Mouse (Mus musculus) hindbrain, embryonic 13.5 days (tissue): ENCODE data around the gene Mc3r. TPM values are rescaled to one million over a fixed set of nuclear protein-coding genes. Genes with fewer than 3 reads are reported as not detected.

Experiments used
- ATAC-seq: fragments of 200-750 bp; cut with Nextera tagmentation; 2 replicates; pipeline ENCODE4 v1.8.0; 2017; ENCODE audit warnings: moderate TSS enrichment; ENCODE audit not compliant: low FRiP score
- H3K27ac ChIP-seq: fragments of 300-500 bp; sonication (generic); 2 replicates; pipeline ENCODE4 v1.5.1; 2015; ENCODE audit warnings: inconsistent platforms, mild to moderate bottlenecking, moderate library complexity
- H3K27me3 ChIP-seq: fragments of 300-500 bp; sonication (generic); 2 replicates; pipeline ENCODE4 v1.6.1; 2015; ENCODE audit warnings: mild to moderate bottlenecking, inconsistent platforms
- H3K36me3 ChIP-seq: fragments of 300-500 bp; sonication (generic); 2 replicates; pipeline ENCODE4 v1.6.1; 2015; ENCODE audit warnings: mild to moderate bottlenecking, inconsistent platforms
- H3K4me1 ChIP-seq: fragments of 300-500 bp; sonication (generic); replicated peaks from 2 replicates; pipeline ENCODE4 v1.6.1; 2015; ENCODE audit warnings: inconsistent platforms
- H3K4me2 ChIP-seq: fragments of 300-500 bp; sonication (generic); 2 replicates; pipeline ENCODE4 v1.6.1; 2015; ENCODE audit warnings: inconsistent platforms, mild to moderate bottlenecking, moderate library complexity
- H3K4me3 ChIP-seq: fragments of 300-500 bp; sonication (generic); 2 replicates; pipeline ENCODE4 v1.5.1; 2015; ENCODE audit warnings: mild to moderate bottlenecking, inconsistent platforms
- H3K9ac ChIP-seq: fragments of 300-500 bp; sonication (generic); 2 replicates; pipeline ENCODE4 v1.6.1; 2015; ENCODE audit warnings: mild to moderate bottlenecking, inconsistent platforms
- H3K9me3 ChIP-seq: fragments of 300-500 bp; sonication (generic); 2 replicates; pipeline ENCODE4 v1.6.1; 2016; ENCODE audit warnings: inconsistent platforms
- WGBS: fragments of 180-500 bp; shearing (Covaris S2); methylation state at CpG from one replicate; pipeline ENCODE4 v1.1.7; 2015; 5-methylcytosine and 5-hydroxymethylcytosine counted together
- polyA plus RNA-seq: library from polyadenylated mRNA; unstranded; fragments of >200 nt; fragmentation: Nextera tagmentation; extraction: Ambion mirVana; gene quantifications from 2 replicates; pipeline ENCODE4 v1.2.1, GENCODE M21; 2015

Gene Mc3r
- polyA plus RNA-seq: 0.06 TPM in 2 replicates

DNA sequence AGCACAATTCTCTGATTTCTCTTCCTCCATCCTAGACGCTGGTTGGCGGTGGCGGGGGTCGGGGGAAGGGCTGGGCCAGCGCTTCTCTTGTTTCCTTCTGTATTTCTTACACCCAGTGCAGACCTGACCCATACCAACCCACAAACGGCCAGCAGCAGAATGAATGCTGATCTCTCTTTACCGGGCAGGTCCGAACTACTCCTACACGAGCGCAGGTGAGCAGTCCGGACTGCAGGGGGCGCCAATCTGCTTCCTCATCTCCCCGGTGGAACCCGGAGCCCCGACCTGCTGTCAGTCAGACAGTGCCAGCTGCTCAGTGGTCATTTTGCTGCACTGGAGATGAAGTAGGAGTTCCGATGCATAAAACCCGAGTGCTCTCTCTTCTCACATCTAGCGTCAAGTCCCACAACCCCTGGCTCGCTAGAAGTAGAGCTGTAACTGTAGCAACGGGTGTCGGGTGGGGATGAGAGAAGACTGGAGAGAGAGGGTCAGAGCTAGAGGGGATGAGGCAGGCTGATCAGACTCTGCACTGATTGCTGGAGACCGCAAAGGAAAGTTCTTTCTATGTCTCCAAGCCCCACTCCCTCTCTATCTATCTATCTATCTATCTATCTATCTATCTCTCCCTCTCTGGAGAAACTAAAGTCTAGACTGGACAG, at the start of gene Mc3r:
Gene Mc3r, plus strand, starts transcription at position 387 of the 659 bp plus-strand sequence.
- Histone ChIP-seq H3K4me3 (no peak within 1 kb of the TSS), H3K4me2 (peak within 1 kb of the TSS; percentile 32), H3K4me1 (peaks cover 6% of the 10 kb centered on the region; the same call in 1 of the 2 replicates), H3K27ac (no peak within 1 kb of the TSS), H3K27me3 (peaks cover 27% of the 10 kb centered on the region), H3K36me3 (no peaks in the 10 kb centered on the region), H3K9me3 (no peaks in the 10 kb centered on the region), H3K9ac (no peak within 1 kb of the TSS)
- ATAC-seq: peak; percentile 39; the same call in 1 of the 2 replicates
- 12% methylated on average over 22 of the region's 22 CpGs for WGBS

DNA sequence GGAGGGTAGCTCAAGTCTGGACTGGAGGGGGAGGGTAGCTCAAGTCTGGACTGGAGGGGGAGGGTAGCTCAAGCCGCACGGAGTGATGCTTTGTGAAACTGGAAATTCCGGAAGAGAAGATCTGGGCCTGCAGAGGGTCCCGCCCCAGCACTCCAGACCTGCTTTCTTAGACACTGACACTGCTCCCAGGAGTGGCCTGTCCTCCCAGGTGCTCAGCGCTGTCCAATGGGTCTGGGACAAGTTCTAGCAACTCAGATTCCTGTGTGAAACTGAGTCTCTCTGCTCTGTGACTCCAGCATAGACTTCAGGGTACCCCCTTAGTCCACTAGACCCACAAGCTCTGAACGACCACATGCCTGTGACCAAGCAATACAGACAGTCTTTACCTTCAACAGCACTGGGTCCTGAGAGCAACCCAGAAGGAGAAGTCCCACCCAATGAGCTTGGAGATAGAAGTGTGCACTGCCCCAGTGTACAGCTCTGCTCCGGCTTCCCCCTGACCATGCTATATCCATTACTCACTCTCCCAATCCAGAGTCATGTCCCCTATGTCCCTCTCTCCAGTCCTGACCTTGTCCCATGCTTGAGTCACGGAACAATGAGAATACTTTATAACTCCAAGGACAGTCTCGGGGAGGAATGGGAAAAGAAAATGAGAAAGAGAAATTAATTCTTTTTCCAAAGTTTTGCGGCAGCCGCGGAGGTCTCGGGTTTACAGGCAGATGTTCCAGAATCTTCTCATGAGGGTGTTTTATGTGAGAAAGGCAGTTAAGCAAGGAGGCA, 46.1 kb upstream of the Mc3r start:
- Histone ChIP-seq H3K9ac (no peak overlapping the region), H3K4me1 (0 out of 2 replicates have a peak, but pooled peaks cover 2% of the 10 kb centered on the region), H3K4me3 (no peak overlapping the region), H3K36me3 (no peaks in the 10 kb centered on the region), H3K4me2 (no peak overlapping the region), H3K27ac (no peak overlapping the region), H3K9me3 (no peaks in the 10 kb centered on the region), H3K27me3 (peaks cover 4% of the 10 kb centered on the region; the same call in 1 of the 2 replicates)
- ATAC-seq: no peak
- WGBS: 82% methylated on average over 13 of the region's 13 CpGs

DNA sequence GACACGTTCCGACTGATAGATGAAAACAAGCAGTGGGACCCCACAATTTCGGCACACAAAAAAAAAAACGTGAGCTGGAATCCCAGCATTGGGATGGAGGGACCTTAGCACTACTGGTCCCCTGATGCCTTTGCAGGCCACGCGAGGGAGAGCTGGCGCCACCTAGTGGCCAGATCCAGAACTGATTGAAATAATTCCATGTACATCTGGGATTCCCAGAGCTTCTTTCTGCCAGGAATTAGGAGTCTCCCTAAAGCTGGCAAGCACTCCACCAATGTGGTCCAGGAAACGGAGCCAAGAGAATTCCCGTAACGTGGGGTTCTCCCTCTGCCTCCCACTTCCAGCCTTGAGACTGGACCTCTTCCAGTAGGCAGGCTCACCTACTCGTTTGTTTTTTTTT, 41.3 kb upstream of the Mc3r start:
- Histone ChIP-seq H3K9me3 (no peaks in the 10 kb centered on the region), H3K27ac (no peak overlapping the region), H3K9ac (no peak overlapping the region), H3K36me3 (no peaks in the 10 kb centered on the region), H3K4me1 (0 out of 2 replicates have a peak, but pooled peaks cover 2% of the 10 kb centered on the region), H3K4me2 (no peak overlapping the region), H3K27me3 (peaks cover 4% of the 10 kb centered on the region; the same call in 1 of the 2 replicates), H3K4me3 (no peak overlapping the region)
- no peak for ATAC-seq
- WGBS: 14% methylated on average over 11 of the region's 11 CpGs

GRCm38 (mm10) chr2:172213480-172213879, 34.8 kb upstream of the Mc3r start:
- Histone ChIP-seq H3K27ac (no peak overlapping the region), H3K9me3 (no peaks in the 10 kb centered on the region), H3K4me1 (no peaks in the 10 kb centered on the region), H3K9ac (no peak overlapping the region), H3K4me2 (no peak overlapping the region), H3K4me3 (no peak overlapping the region), H3K36me3 (no peaks in the 10 kb centered on the region), H3K27me3 (no peaks in the 10 kb centered on the region)
- ATAC-seq: no peak
- 77% methylated on average over 8 of the region's 8 CpGs for WGBS

DNA sequence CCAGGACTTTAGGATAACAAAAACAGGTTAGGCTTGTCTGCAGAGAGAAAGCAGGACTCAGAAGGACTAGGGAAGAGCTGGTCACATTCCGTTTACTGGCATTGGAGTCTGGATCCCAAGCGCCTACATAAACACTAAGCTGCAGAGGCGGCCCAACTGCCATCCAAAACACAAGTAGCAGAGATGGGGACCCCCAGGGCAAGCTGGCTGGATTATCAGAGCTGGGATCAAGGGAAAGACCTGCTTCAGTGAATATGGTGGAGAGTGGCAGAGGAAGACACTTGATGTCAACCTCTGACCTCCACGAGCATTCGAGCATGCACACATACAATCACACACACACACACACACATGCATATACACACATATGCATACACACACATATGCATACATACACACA, 34.0 kb upstream of the Mc3r start:
- Histone ChIP-seq H3K27me3 (no peaks in the 10 kb centered on the region), H3K27ac (no peak overlapping the region), H3K9me3 (no peaks in the 10 kb centered on the region), H3K4me3 (no peak overlapping the region), H3K36me3 (no peaks in the 10 kb centered on the region), H3K4me2 (no peak overlapping the region), H3K9ac (no peak overlapping the region), H3K4me1 (no peaks in the 10 kb centered on the region)
- no peak for ATAC-seq
- 94% methylated on average over 5 of the region's 5 CpGs for WGBS

DNA sequence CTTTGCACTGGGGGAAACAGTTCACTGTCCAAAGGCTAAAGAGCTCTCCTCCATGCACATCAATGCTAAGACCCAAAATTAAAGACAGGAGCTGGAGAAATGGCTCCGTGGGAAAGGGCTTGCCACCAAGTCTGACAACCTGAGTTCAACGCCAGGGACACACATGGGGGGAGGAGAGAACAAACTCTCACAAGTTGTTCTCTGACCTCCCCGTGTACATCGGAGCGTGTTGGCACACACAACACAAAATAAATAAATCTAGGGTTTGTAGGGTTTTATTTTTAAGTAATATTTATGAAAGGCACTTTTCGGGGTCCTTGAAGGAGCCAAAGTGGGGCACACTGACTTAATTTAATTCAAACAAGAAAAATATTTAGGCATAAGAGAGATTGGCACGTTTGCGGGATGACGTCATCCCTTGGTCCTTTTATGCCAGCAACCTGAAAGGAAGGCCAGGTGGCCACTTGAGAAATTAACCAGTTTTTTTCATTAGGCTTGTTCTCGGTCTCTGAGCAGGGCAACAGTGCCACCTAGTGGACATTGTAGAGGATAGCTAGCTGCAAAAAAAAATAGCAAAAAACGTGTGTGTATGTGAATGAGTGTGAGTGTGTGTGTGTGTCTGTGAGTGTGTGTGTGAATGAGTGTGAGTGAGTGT, 32.7 kb upstream of the Mc3r start:
- no peak overlapping the region for H3K9ac ChIP-seq
- no peaks in the 10 kb centered on the region for H3K9me3 ChIP-seq
- no peaks in the 10 kb centered on the region for H3K36me3 ChIP-seq
- WGBS: 45% methylated on average over 11 of the region's 11 CpGs
- H3K27me3 ChIP-seq: no peaks in the 10 kb centered on the region
- no peak overlapping the region for H3K4me3 ChIP-seq
- H3K27ac ChIP-seq: no peak overlapping the region
- H3K4me2 ChIP-seq: no peak overlapping the region
- peak; percentile 59; the same call in 1 of the 2 replicates for ATAC-seq
- no peaks in the 10 kb centered on the region for H3K4me1 ChIP-seq

DNA sequence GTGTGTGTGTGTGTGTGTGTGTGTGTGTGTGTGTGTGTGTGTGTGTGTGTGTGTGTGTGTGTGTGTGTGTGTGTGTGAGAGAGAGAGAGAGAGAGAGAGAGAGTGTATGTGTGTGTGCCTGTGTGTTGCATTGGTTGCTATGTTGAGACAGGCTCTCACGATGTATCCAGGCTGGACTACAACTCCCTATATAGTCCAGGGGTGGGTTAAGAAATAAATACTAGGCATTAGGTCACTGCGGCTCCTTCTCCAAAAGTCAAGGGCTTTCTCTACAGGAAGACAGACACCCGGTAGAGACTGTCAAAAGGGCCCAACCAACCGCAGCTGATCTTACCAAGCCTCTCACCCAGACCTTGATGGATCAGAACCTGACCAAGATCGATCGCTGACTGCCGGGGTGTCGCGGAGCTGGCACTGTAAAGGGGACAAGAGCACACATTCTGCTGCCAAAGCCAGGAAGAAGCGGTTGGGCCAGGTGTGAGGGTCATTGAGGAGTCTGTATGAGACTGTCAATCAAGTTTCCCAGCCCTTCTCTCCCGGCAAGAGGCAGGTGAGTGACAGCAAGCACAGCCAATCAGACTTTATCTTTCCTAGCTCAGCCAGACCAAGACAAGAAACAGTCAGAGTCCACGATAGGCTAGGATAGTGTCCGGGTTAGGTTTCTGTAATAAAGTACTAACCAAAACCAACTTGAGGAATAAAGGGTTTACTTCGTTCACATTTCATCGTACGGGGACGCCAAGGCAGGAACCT, 32.0 kb upstream of the Mc3r start:
- Histone ChIP-seq H3K36me3 (no peaks in the 10 kb centered on the region), H3K9ac (no peak overlapping the region), H3K4me3 (no peak overlapping the region), H3K9me3 (no peaks in the 10 kb centered on the region), H3K27ac (no peak overlapping the region), H3K4me2 (no peak overlapping the region), H3K27me3 (no peaks in the 10 kb centered on the region), H3K4me1 (no peaks in the 10 kb centered on the region)
- no peak for ATAC-seq
- WGBS: 65% methylated on average over 17 of the region's 17 CpGs

DNA sequence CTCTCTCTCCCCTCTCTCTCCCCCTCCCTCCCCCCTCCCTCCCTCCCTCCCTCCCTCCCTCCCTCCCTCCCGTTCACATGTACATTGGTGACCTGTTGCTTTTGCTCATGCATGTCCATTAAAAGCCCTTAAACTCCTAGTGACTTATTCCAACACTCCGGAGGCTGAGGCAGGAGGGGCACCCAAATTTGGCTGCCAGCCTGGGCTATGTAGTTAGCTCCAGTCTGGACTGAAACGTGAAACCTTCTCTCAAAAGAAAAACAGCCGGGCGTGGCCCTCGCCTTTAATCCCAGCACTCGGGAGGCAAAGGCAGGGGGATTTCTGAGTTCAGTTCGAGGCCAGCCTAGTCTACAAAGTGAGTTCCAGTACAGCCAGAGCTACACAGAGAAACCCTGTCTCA, 30.4 kb upstream of the Mc3r start:
- 76% methylated on average over 7 of the region's 8 CpGs for WGBS
- Histone ChIP-seq H3K4me1 (no peaks in the 10 kb centered on the region), H3K9ac (no peak overlapping the region), H3K27me3 (peaks cover 9% of the 10 kb centered on the region), H3K4me3 (no peak overlapping the region), H3K27ac (no peak overlapping the region), H3K4me2 (no peak overlapping the region), H3K36me3 (no peaks in the 10 kb centered on the region), H3K9me3 (no peaks in the 10 kb centered on the region)
- no peak for ATAC-seq

- H3K27ac ChIP-seq: no peak overlapping the region
- no peaks in the 10 kb centered on the region for H3K36me3 ChIP-seq
- no peaks in the 10 kb centered on the region for H3K4me1 ChIP-seq
- H3K27me3 ChIP-seq: peaks cover 16% of the 10 kb centered on the region
- no peak for ATAC-seq
- no peak overlapping the region for H3K4me3 ChIP-seq
- no peaks in the 10 kb centered on the region for H3K9me3 ChIP-seq
- no peak overlapping the region for H3K4me2 ChIP-seq
- WGBS: 56% methylated on average over 5 of the region's 5 CpGs
- H3K9ac ChIP-seq: no peak overlapping the region
Observed at GRCm38 (mm10) chr2:172219186-172219585, 29.1 kb upstream of the Mc3r start.

GRCm38 (mm10) chr2:172221656-172222393, 26.5 kb upstream of the Mc3r start:
- Histone ChIP-seq H3K4me1 (no peaks in the 10 kb centered on the region), H3K9ac (no peak overlapping the region), H3K9me3 (no peaks in the 10 kb centered on the region), H3K36me3 (no peaks in the 10 kb centered on the region), H3K27ac (no peak overlapping the region), H3K27me3 (peaks cover 23% of the 10 kb centered on the region), H3K4me3 (no peak overlapping the region), H3K4me2 (no peak overlapping the region)
- no peak for ATAC-seq
- 9% methylated on average over 16 of the region's 16 CpGs for WGBS

- Histone ChIP-seq H3K27ac (no peak overlapping the region), H3K4me2 (no peak overlapping the region), H3K27me3 (peaks cover 23% of the 10 kb centered on the region), H3K9ac (no peak overlapping the region), H3K9me3 (no peaks in the 10 kb centered on the region), H3K36me3 (no peaks in the 10 kb centered on the region), H3K4me3 (no peak overlapping the region), H3K4me1 (0 out of 2 replicates have a peak, but pooled peaks cover 3% of the 10 kb centered on the region)
- 10% methylated on average over 6 of the region's 6 CpGs for WGBS
- no peak for ATAC-seq
Observed at GRCm38 (mm10) chr2:172222394-172222785, 25.9 kb upstream of the Mc3r start.
